Mouse (Mus musculus): ENCODE data around the gene Sgk2.

The Sgk2 gene

DNA sequence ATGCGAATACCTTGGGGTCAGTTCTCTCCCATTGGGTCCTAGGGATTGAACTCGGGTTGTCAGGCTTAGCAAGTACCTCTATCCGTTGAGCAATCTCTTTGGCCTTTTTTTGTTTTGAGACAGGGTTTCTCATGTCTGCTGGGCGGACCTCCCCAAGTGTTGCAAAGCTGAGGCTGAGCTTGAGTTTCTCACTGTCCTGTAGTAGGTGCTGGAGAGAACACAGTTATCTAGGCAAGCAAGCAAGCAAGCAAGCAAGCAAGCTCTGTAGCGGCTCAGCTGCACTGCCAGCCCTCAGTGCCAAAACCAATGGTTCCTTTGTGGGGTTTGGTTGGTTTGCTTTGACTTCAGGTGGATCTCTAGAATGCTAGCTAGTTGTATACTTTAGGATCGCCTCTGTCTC is 73.5 kb downstream of the Sgk2 start:
- Histone ChIP-seq H3K27me3 (ENCODE audit: control insufficient read depth, insufficient read depth, low read length, poor library complexity, severe bottlenecking) (no peaks in the 10 kb centered on the region), H3K36me3 (ENCODE audit: control insufficient read depth, insufficient read depth, low read length, poor library complexity, severe bottlenecking) (no peaks in the 10 kb centered on the region)
- DNase-seq (ENCODE audit: low read depth, low spot score) = no peak

DNA sequence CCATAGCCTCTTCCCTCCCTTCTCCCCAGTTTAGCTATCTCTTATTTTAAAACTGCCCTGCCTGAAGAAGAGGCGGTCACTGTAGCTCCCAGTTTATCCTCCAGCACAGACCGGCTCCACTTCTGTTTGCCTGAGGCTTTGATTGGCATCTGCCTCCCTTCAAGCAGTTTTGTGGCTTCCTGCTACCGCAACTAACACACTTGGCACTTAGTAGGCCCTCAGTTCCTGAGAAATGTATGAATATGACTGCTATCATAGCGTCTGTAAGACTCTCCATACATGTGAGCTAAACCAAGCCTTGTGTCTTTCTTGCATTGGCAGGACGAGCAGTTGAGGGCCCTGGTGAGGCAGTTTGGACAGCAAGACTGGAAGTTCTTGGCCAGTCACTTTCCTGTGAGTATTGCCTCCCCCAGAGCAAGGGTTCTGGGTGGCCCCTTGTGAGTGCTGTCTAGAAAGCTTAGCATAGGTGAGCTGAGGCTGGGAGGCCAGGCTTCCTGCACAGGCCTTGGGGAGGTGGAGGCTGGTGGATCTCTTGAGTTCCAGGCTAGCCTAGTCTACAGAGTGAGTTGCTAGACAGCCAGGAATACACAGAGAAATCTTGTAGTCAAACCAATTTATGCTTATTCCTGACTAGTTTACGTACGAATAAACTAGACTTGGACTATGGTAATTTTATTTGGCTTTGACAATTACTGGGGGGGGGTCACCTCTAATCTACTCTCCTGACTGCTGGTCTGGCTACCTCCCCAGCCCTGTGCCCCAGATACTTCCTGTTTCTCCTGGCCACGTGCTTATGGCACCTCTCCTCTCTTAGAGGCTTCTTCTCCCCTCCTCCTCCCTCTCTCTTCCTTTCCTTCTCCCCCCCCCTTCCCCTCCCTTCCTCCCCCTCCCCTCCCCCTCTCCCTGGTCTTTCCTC is 74.3 kb downstream of the Sgk2 start:
- no peak for DNase-seq (ENCODE audit: low read depth, low spot score)
- no peaks in the 10 kb centered on the region for H3K27me3 ChIP-seq (ENCODE audit: control insufficient read depth, insufficient read depth, low read length, poor library complexity, severe bottlenecking)
- no peaks in the 10 kb centered on the region for H3K36me3 ChIP-seq (ENCODE audit: control insufficient read depth, insufficient read depth, low read length, poor library complexity, severe bottlenecking)

DNA sequence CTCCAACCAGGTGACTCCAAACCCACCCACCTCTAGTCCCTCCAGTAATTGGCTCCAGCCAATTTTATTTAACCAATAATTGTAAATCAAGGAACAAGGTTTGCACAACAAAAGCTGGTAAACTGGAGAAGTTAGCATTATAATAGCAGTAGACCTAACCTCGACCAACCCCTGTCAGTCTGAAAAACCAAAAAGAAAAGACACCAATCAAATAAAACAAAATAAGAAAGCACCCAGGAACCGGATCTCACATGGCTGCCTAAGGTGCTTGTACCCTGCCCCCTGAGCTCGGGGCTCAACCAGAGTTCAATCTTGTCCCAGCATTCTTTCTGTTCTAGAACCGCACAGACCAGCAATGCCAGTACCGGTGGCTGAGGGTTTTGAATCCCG is 75.0 kb downstream of the Sgk2 start:
- H3K36me3 ChIP-seq (ENCODE audit: control insufficient read depth, insufficient read depth, low read length, poor library complexity, severe bottlenecking) = no peaks in the 10 kb centered on the region
- no peaks in the 10 kb centered on the region for H3K27me3 ChIP-seq (ENCODE audit: control insufficient read depth, insufficient read depth, low read length, poor library complexity, severe bottlenecking)
- DNase-seq (ENCODE audit: low read depth, low spot score) = no peak
